Mouse (Mus musculus) limb, embryonic 15.5 days (tissue): ENCODE results near the gene Trit1. TPM values are rescaled to one million over a fixed set of nuclear protein-coding genes. Genes with fewer than 3 reads are reported as not detected.
"Not testable (repeated sequence)": the region's sequence is repeated elsewhere in the genome, so short reads cannot be mapped to it uniquely, and the experiment has no call there.

Experiments used
- ATAC-seq: fragments of 200-750 bp; cut with Nextera tagmentation; 2 replicates; pipeline ENCODE4 v1.8.0; 2017; ENCODE audit warnings: low read depth, moderate TSS enrichment; ENCODE audit not compliant: insufficient number of reproducible peaks, low FRiP score, low TSS enrichment
- H3K27ac ChIP-seq: fragments of 300-500 bp; sonication (generic); 2 replicates; pipeline ENCODE4 v1.5.1; 2015; ENCODE audit warnings: moderate library complexity, mild to moderate bottlenecking, inconsistent platforms
- H3K27me3 ChIP-seq: fragments of 300-500 bp; sonication (generic); 2 replicates; pipeline ENCODE4 v1.6.1; 2015; ENCODE audit warnings: inconsistent platforms
- H3K36me3 ChIP-seq: fragments of 300-500 bp; sonication (generic); 2 replicates; pipeline ENCODE4 v1.6.1; 2015; ENCODE audit warnings: inconsistent platforms
- H3K4me1 ChIP-seq: fragments of 300-500 bp; sonication (generic); 2 replicates; pipeline ENCODE4 v1.6.1; 2015; ENCODE audit warnings: inconsistent platforms
- H3K4me2 ChIP-seq: fragments of 300-500 bp; sonication (generic); 2 replicates; pipeline ENCODE4 v1.6.1; 2015; ENCODE audit warnings: mild to moderate bottlenecking, inconsistent platforms
- H3K4me3 ChIP-seq: fragments of 300-500 bp; sonication (generic); 2 replicates; pipeline ENCODE4 v1.5.1; 2015; ENCODE audit warnings: mild to moderate bottlenecking, inconsistent platforms
- H3K9ac ChIP-seq: fragments of 300-500 bp; sonication (generic); 2 replicates; pipeline ENCODE4 v1.6.1; 2015; ENCODE audit warnings: inconsistent platforms
- H3K9me3 ChIP-seq: fragments of 300-500 bp; sonication (generic); 2 replicates; pipeline ENCODE4 v1.6.1; 2016; ENCODE audit warnings: inconsistent platforms
- WGBS: fragments of 180-500 bp; shearing (Covaris S2); methylation state at CpG from one replicate; pipeline ENCODE4 v1.1.7; 2015; 5-methylcytosine and 5-hydroxymethylcytosine counted together
- polyA plus RNA-seq: library from polyadenylated mRNA; unstranded; fragments of >200 nt; fragmentation: Nextera tagmentation; extraction: Ambion mirVana; gene quantifications from 2 replicates; pipeline ENCODE4 v1.2.1, GENCODE M21; 2015

Trit1 gene
- polyA plus RNA-seq, 1 experiment from 2014 or later, result 20.9 TPM

- no peak overlapping the region for H3K9ac ChIP-seq
- WGBS, result 51% methylated on average over 3 of the region's 3 CpGs
- peaks cover 16% of the 10 kb centered on the region for H3K27me3 ChIP-seq
- H3K4me1 ChIP-seq, result peaks cover 21% of the 10 kb centered on the region
- H3K9me3 ChIP-seq, result no peaks in the 10 kb centered on the region
- no peak for ATAC-seq
- no peak overlapping the region for H3K4me2 ChIP-seq
- H3K27ac ChIP-seq, result no peak overlapping the region
- no peaks in the 10 kb centered on the region for H3K36me3 ChIP-seq
- H3K4me3 ChIP-seq, result no peak overlapping the region
Observed at GRCm38 (mm10) chr4:122982537-122982936, 33.9 kb upstream of the Trit1 start.

GRCm38 (mm10) chr4:122983486-122984261 lies 32.7 kb upstream of the Trit1 start:
- H3K4me2 ChIP-seq, result peak overlapping the region; percentile 33
- no peak overlapping the region for H3K27ac ChIP-seq
- H3K4me3 ChIP-seq, result peak overlapping the region; percentile 14; the same call in 1 of the 2 replicates
- peaks cover 21% of the 10 kb centered on the region for H3K4me1 ChIP-seq
- H3K27me3 ChIP-seq, result peaks cover 16% of the 10 kb centered on the region
- no peaks in the 10 kb centered on the region for H3K9me3 ChIP-seq
- H3K36me3 ChIP-seq, result no peaks in the 10 kb centered on the region
- no peak for ATAC-seq
- H3K9ac ChIP-seq, result no peak overlapping the region
- WGBS, result 24% methylated on average over 17 of the region's 17 CpGs

GRCm38 (mm10) chr4:122985110-122985509 lies 31.3 kb upstream of the Trit1 start:
- Histone ChIP-seq H3K27ac (no peak overlapping the region), H3K4me1 (peaks cover 21% of the 10 kb centered on the region), H3K9me3 (no peaks in the 10 kb centered on the region), H3K9ac (no peak overlapping the region), H3K27me3 (peaks cover 16% of the 10 kb centered on the region), H3K4me3 (no peak overlapping the region), H3K36me3 (no peaks in the 10 kb centered on the region), H3K4me2 (no peak overlapping the region)
- 28% methylated on average over 8 of the region's 8 CpGs for WGBS
- ATAC-seq, result peak; percentile 82

- no peak for ATAC-seq
- H3K27ac ChIP-seq, result no peak overlapping the region
- WGBS, result 74% methylated on average over 4 of the region's 4 CpGs
- H3K36me3 ChIP-seq, result no peaks in the 10 kb centered on the region
- H3K4me3 ChIP-seq, result no peak overlapping the region
- H3K9ac ChIP-seq, result no peak overlapping the region
- H3K9me3 ChIP-seq, result no peaks in the 10 kb centered on the region
- peaks cover 13% of the 10 kb centered on the region for H3K27me3 ChIP-seq
- H3K4me1 ChIP-seq, result peaks cover 9% of the 10 kb centered on the region
- H3K4me2 ChIP-seq, result no peak overlapping the region
Observed at GRCm38 (mm10) chr4:122987421-122987820, 29.0 kb upstream of the Trit1 start.

GRCm38 (mm10) chr4:122988004-122988403 lies 28.4 kb upstream of the Trit1 start:
- not testable (repeated sequence) for H3K9ac ChIP-seq, H3K4me1 ChIP-seq, ATAC-seq, H3K36me3 ChIP-seq, H3K27ac ChIP-seq, H3K4me3 ChIP-seq, H3K9me3 ChIP-seq, H3K4me2 ChIP-seq
- WGBS, result 56% methylated on average over 3 of the region's 3 CpGs
- peaks cover 11% of the 10 kb centered on the region for H3K27me3 ChIP-seq

GRCm38 (mm10) chr4:122991177-122991576 lies 25.2 kb upstream of the Trit1 start:
- H3K27me3 ChIP-seq, result no peaks in the 10 kb centered on the region
- WGBS, result 84% methylated on average over 1 of the region's 1 CpGs
- H3K4me2 ChIP-seq, result no peak overlapping the region
- H3K36me3 ChIP-seq, result no peaks in the 10 kb centered on the region
- H3K4me3 ChIP-seq, result no peak overlapping the region
- H3K27ac ChIP-seq, result no peak overlapping the region
- no peaks in the 10 kb centered on the region for H3K9me3 ChIP-seq
- no peak overlapping the region for H3K9ac ChIP-seq
- ATAC-seq, result no peak
- peaks cover 8% of the 10 kb centered on the region for H3K4me1 ChIP-seq

GRCm38 (mm10) chr4:122992276-122992675 lies 24.1 kb upstream of the Trit1 start:
- no peak for ATAC-seq
- Histone ChIP-seq H3K4me1 (peaks cover 17% of the 10 kb centered on the region), H3K27me3 (no peaks in the 10 kb centered on the region; the same call in 1 of the 2 replicates), H3K9me3 (no peaks in the 10 kb centered on the region), H3K27ac (no peak overlapping the region), H3K4me3 (no peak overlapping the region), H3K9ac (no peak overlapping the region), H3K36me3 (no peaks in the 10 kb centered on the region), H3K4me2 (no peak overlapping the region)
- WGBS, result 49% methylated on average over 3 of the region's 3 CpGs

GRCm38 (mm10) chr4:122995404-122996220 lies 20.8 kb upstream of the Trit1 start, which contains the start of gene Mycl:
Gene Mycl, plus strand, starts transcription at chr4:122995652.
- under 1% methylated on average over 41 of the region's 69 CpGs for WGBS
- H3K9ac ChIP-seq, result peak within 1 kb of the TSS; percentile 75
- peak within 1 kb of the TSS; percentile 84 for H3K27ac ChIP-seq
- H3K27me3 ChIP-seq, result no peaks in the 10 kb centered on the region; the same call in 1 of the 2 replicates
- no peaks in the 10 kb centered on the region for H3K9me3 ChIP-seq
- no peaks in the 10 kb centered on the region for H3K36me3 ChIP-seq
- peak within 1 kb of the TSS; percentile 97 for H3K4me2 ChIP-seq
- ATAC-seq, result peak; percentile 75
- peak within 1 kb of the TSS; percentile 76 for H3K4me3 ChIP-seq
- peaks cover 31% of the 10 kb centered on the region for H3K4me1 ChIP-seq

- Histone ChIP-seq H3K4me1 (peaks cover 31% of the 10 kb centered on the region), H3K36me3 (no peaks in the 10 kb centered on the region), H3K27me3 (no peaks in the 10 kb centered on the region; the same call in 1 of the 2 replicates), H3K27ac (peak overlapping the region; percentile 84), H3K4me3 (peak overlapping the region; percentile 76), H3K9me3 (no peaks in the 10 kb centered on the region), H3K9ac (peak overlapping the region; percentile 75), H3K4me2 (peak overlapping the region; percentile 97)
- ATAC-seq, result no peak; the same call in 1 of the 2 replicates
- 0% methylated on average over 31 of the region's 32 CpGs for whole genome bisulfite sequencing
Observed at GRCm38 (mm10) chr4:122996221-122996617, 20.2 kb upstream of the Trit1 start.

- no peaks in the 10 kb centered on the region for H3K9me3 ChIP-seq
- H3K4me3 ChIP-seq, result peak overlapping the region; percentile 76
- no peaks in the 10 kb centered on the region; the same call in 1 of the 2 replicates for H3K27me3 ChIP-seq
- under 1% methylated on average over 47 of the region's 47 CpGs for WGBS
- ATAC-seq, result no peak
- H3K4me1 ChIP-seq, result peaks cover 33% of the 10 kb centered on the region
- H3K36me3 ChIP-seq, result peaks cover 2% of the 10 kb centered on the region; the same call in 1 of the 2 replicates
- peak overlapping the region; percentile 84 for H3K27ac ChIP-seq
- peak overlapping the region; percentile 75 for H3K9ac ChIP-seq
- peak overlapping the region; percentile 97 for H3K4me2 ChIP-seq
Observed at GRCm38 (mm10) chr4:122996618-122997381, 19.6 kb upstream of the Trit1 start.

GRCm38 (mm10) chr4:122998537-122999262 lies 17.7 kb upstream of the Trit1 start:
- 22% methylated on average over 12 of the region's 12 CpGs for WGBS
- Histone ChIP-seq H3K27me3 (no peaks in the 10 kb centered on the region; the same call in 1 of the 2 replicates), H3K36me3 (peaks cover 5% of the 10 kb centered on the region; the same call in 1 of the 2 replicates), H3K4me1 (peaks cover 33% of the 10 kb centered on the region), H3K4me2 (peak overlapping the region; percentile 19), H3K27ac (no peak overlapping the region), H3K4me3 (peak overlapping the region; percentile 76; the same call in 1 of the 2 replicates), H3K9ac (no peak overlapping the region), H3K9me3 (no peaks in the 10 kb centered on the region)
- no peak for ATAC-seq
